Mouse (Mus musculus) heart, embryonic 14.5 days (tissue): ENCODE measurements around the gene Tmem14c. TPM values are rescaled to one million over a fixed set of nuclear protein-coding genes. Genes with fewer than 3 reads are reported as not detected.

Experiments
- polyA plus RNA-seq: library from polyadenylated mRNA; unstranded; fragments of >200 nt; fragmentation: Nextera tagmentation; extraction: Ambion mirVana; gene quantifications from 2 replicates; pipeline ENCODE4 v1.2.1, GENCODE M21; 2014

The Tmem14c gene
- polyA plus RNA-seq, 1 experiment from 2014 or later: 245 TPM

Other genes starting within 250 kb of the Tmem14c start
- 4.6 and 4.8 TPM in 2 replicates for gene Gcnt2, start 156.5 kb upstream of the Tmem14c start, polyA plus RNA-seq
- gene Pak1ip1, start 15.3 kb upstream of the Tmem14c start, polyA plus RNA-seq: 52.1 and 54.6 TPM in 2 replicates
- 0.04 and 0.15 TPM in 2 replicates for gene Mak, start 63.4 kb downstream of the Tmem14c start, polyA plus RNA-seq
- gene Gcm2, start 94.7 kb downstream of the Tmem14c start, polyA plus RNA-seq: not detected in 2 replicates
- not detected in 2 replicates for gene Sycp2l, start 98.0 kb downstream of the Tmem14c start, polyA plus RNA-seq
- gene Elovl2, start 204.1 kb downstream of the Tmem14c start, polyA plus RNA-seq: 0.44 and 0.92 TPM in 2 replicates
- 8.8 and 10.6 TPM in 2 replicates for gene Smim13, start 233.6 kb downstream of the Tmem14c start, polyA plus RNA-seq